Mouse (Mus musculus) neural tube, embryonic 14.5 days (tissue): ENCODE data around the gene Bag6. TPM values are rescaled to one million over a fixed set of nuclear protein-coding genes. Genes with fewer than 3 reads are reported as not detected.

Source experiments
- ATAC-seq: fragments of 200-750 bp; cut with Nextera tagmentation; 2 replicates; pipeline ENCODE4 v1.8.0; 2017; ENCODE audit warnings: low read depth, mild to moderate bottlenecking, moderate TSS enrichment, moderate library complexity
- H3K27ac ChIP-seq: fragments of 300-500 bp; sonication (generic); 2 replicates; pipeline ENCODE4 v1.5.1; 2014; ENCODE audit warnings: low read depth, mild to moderate bottlenecking, control low read depth, low read length, moderate library complexity, mixed read lengths
- H3K27me3 ChIP-seq: fragments of 300-500 bp; sonication (generic); 2 replicates; pipeline ENCODE4 v1.6.1; 2014; ENCODE audit warnings: low read length; ENCODE audit not compliant: control insufficient read depth, insufficient read depth
- H3K36me3 ChIP-seq: fragments of 300-500 bp; sonication (generic); 2 replicates; pipeline ENCODE4 v1.6.1; 2014; ENCODE audit warnings: low read length, mixed read lengths; ENCODE audit not compliant: control insufficient read depth, insufficient read depth
- H3K4me1 ChIP-seq: fragments of 300-500 bp; sonication (generic); 2 replicates; pipeline ENCODE4 v1.6.1; 2014; ENCODE audit warnings: low read length; ENCODE audit not compliant: control insufficient read depth, insufficient read depth
- H3K4me2 ChIP-seq: fragments of 300-500 bp; sonication (generic); 2 replicates; pipeline ENCODE4 v1.6.1; 2014; ENCODE audit warnings: mild to moderate bottlenecking, low read depth, low read length, control low read depth
- H3K4me3 ChIP-seq: fragments of 300-500 bp; sonication (generic); 2 replicates; pipeline ENCODE4 v1.5.1; 2014; ENCODE audit warnings: low read depth, low read length, control low read depth, mixed read lengths
- H3K9ac ChIP-seq: fragments of 300-500 bp; sonication (generic); replicated peaks from 2 replicates; pipeline ENCODE4 v1.6.1; 2014; ENCODE audit warnings: low read depth, mild to moderate bottlenecking, control low read depth, low read length, mixed read lengths
- H3K9me3 ChIP-seq: fragments of 300-500 bp; sonication (generic); 2 replicates; pipeline ENCODE4 v1.6.1; 2016; ENCODE audit warnings: low read length; ENCODE audit not compliant: control insufficient read depth
- WGBS: fragments of 180-500 bp; shearing (Covaris S2); extraction: QIAGEN DNeasy Blood & Tissue Kit; methylation state at CpG from one replicate; pipeline ENCODE4 v1.1.7; 2014; 5-methylcytosine and 5-hydroxymethylcytosine counted together
- polyA plus RNA-seq: library from polyadenylated mRNA; unstranded; fragments of >200 nt; fragmentation: Nextera tagmentation; extraction: Ambion mirVana; gene quantifications from 2 replicates; pipeline ENCODE4 v1.2.1, GENCODE M21; 2014

The Bag6 gene
- polyA plus RNA-seq, 1 experiment from 2014 or later, result 102 TPM

GRCm38 (mm10) chr17:35180093-35180492 is 45.1 kb downstream of the Bag6 start:
- H3K9ac ChIP-seq, result no peak overlapping the region
- H3K36me3 ChIP-seq, result no peaks in the 10 kb centered on the region
- 84% methylated on average over 5 of the region's 5 CpGs for WGBS
- no peak overlapping the region for H3K4me3 ChIP-seq
- no peaks in the 10 kb centered on the region for H3K4me1 ChIP-seq
- no peaks in the 10 kb centered on the region; the same call in 1 of the 2 replicates for H3K9me3 ChIP-seq
- H3K4me2 ChIP-seq, result no peak overlapping the region
- H3K27me3 ChIP-seq, result no peaks in the 10 kb centered on the region
- H3K27ac ChIP-seq, result no peak overlapping the region
- ATAC-seq, result no peak

- Histone ChIP-seq H3K9me3 (no peaks in the 10 kb centered on the region), H3K36me3 (no peaks in the 10 kb centered on the region), H3K4me2 (peak overlapping the region; percentile 49), H3K4me3 (peak overlapping the region; percentile 19), H3K27ac (0 out of 2 replicates have a peak overlapping the region, but pooled peaks have one; percentile 34), H3K4me1 (no peaks in the 10 kb centered on the region), H3K9ac (peak overlapping the region; percentile 13; the same call in 1 of the 2 replicates), H3K27me3 (no peaks in the 10 kb centered on the region)
- peak; percentile 44 for ATAC-seq
- WGBS, result 4% methylated on average over 18 of the region's 18 CpGs
These were observed 50.9 kb downstream of the Bag6 start for GRCm38 (mm10) chr17:35185639-35186611.

- H3K27me3 ChIP-seq, result no peaks in the 10 kb centered on the region
- H3K36me3 ChIP-seq, result no peaks in the 10 kb centered on the region
- no peaks in the 10 kb centered on the region for H3K4me1 ChIP-seq
- WGBS, result 2% methylated on average over 4 of the region's 4 CpGs
- 0 out of 2 replicates have a peak overlapping the region, but pooled peaks have one; percentile 13 for H3K9ac ChIP-seq
- H3K4me2 ChIP-seq, result peak overlapping the region; percentile 49; the same call in 1 of the 2 replicates
- ATAC-seq, result no peak
- peak overlapping the region; percentile 19; the same call in 1 of the 2 replicates for H3K4me3 ChIP-seq
- H3K27ac ChIP-seq, result no peak overlapping the region
- H3K9me3 ChIP-seq, result no peaks in the 10 kb centered on the region
These were observed 51.7 kb downstream of the Bag6 start for GRCm38 (mm10) chr17:35186681-35187080.

GRCm38 (mm10) chr17:35187345-35187744 is 52.4 kb downstream of the Bag6 start:
- no peak for ATAC-seq
- H3K9ac ChIP-seq, result no peak overlapping the region
- no peaks in the 10 kb centered on the region for H3K27me3 ChIP-seq
- WGBS, result 82% methylated on average over 4 of the region's 4 CpGs
- no peaks in the 10 kb centered on the region for H3K9me3 ChIP-seq
- H3K36me3 ChIP-seq, result no peaks in the 10 kb centered on the region
- H3K4me2 ChIP-seq, result no peak overlapping the region
- H3K27ac ChIP-seq, result no peak overlapping the region
- no peak overlapping the region for H3K4me3 ChIP-seq
- no peaks in the 10 kb centered on the region for H3K4me1 ChIP-seq

GRCm38 (mm10) chr17:35187959-35188610 is 53.1 kb downstream of the Bag6 start, which contains the start of gene Lst1:
Lst1 (minus strand) TSS chr17:35188439.
- Histone ChIP-seq H3K4me3 (no peak within 1 kb of the TSS), H3K9ac (no peak within 1 kb of the TSS), H3K4me1 (no peaks in the 10 kb centered on the region), H3K4me2 (no peak within 1 kb of the TSS), H3K27ac (no peak within 1 kb of the TSS), H3K9me3 (no peaks in the 10 kb centered on the region), H3K27me3 (no peaks in the 10 kb centered on the region), H3K36me3 (no peaks in the 10 kb centered on the region)
- WGBS, result 76% methylated on average over 7 of the region's 7 CpGs
- ATAC-seq, result no peak

GRCm38 (mm10) chr17:35189186-35189585 is 54.2 kb downstream of the Bag6 start:
- Histone ChIP-seq H3K27ac (no peak overlapping the region), H3K4me2 (no peak overlapping the region), H3K4me1 (no peaks in the 10 kb centered on the region), H3K9ac (no peak overlapping the region), H3K4me3 (no peak overlapping the region), H3K36me3 (no peaks in the 10 kb centered on the region), H3K9me3 (no peaks in the 10 kb centered on the region), H3K27me3 (no peaks in the 10 kb centered on the region)
- no peak for ATAC-seq
- 63% methylated on average over 1 of the region's 1 CpGs for WGBS

GRCm38 (mm10) chr17:35190096-35190495 is 55.1 kb downstream of the Bag6 start:
- Histone ChIP-seq H3K27me3 (peaks cover 8% of the 10 kb centered on the region), H3K4me3 (no peak overlapping the region), H3K4me1 (no peaks in the 10 kb centered on the region), H3K27ac (no peak overlapping the region), H3K36me3 (no peaks in the 10 kb centered on the region), H3K9me3 (no peaks in the 10 kb centered on the region), H3K9ac (no peak overlapping the region), H3K4me2 (no peak overlapping the region)
- WGBS, result 77% methylated on average over 4 of the region's 4 CpGs
- ATAC-seq, result no peak

- no peak overlapping the region for H3K27ac ChIP-seq
- H3K4me1 ChIP-seq, result peaks cover 4% of the 10 kb centered on the region; the same call in 1 of the 2 replicates
- no peak for ATAC-seq
- H3K9me3 ChIP-seq, result no peaks in the 10 kb centered on the region
- H3K27me3 ChIP-seq, result peaks cover 22% of the 10 kb centered on the region
- no peaks in the 10 kb centered on the region for H3K36me3 ChIP-seq
- H3K4me2 ChIP-seq, result no peak overlapping the region
- 74% methylated on average over 2 of the region's 2 CpGs for WGBS
- no peak overlapping the region for H3K9ac ChIP-seq
- H3K4me3 ChIP-seq, result no peak overlapping the region
These were observed 56.7 kb downstream of the Bag6 start for GRCm38 (mm10) chr17:35191723-35192122.

GRCm38 (mm10) chr17:35192924-35193323 is 57.9 kb downstream of the Bag6 start:
- Histone ChIP-seq H3K9me3 (no peaks in the 10 kb centered on the region), H3K4me3 (no peak overlapping the region), H3K9ac (no peak overlapping the region), H3K27me3 (peaks cover 22% of the 10 kb centered on the region), H3K27ac (no peak overlapping the region), H3K4me2 (no peak overlapping the region), H3K4me1 (peaks cover 4% of the 10 kb centered on the region; the same call in 1 of the 2 replicates), H3K36me3 (no peaks in the 10 kb centered on the region)
- WGBS, result 85% methylated on average over 5 of the region's 5 CpGs
- no peak for ATAC-seq
